13 mouse cellular contexts compared by ENCODE assay signal in the genomic region with DNA sequence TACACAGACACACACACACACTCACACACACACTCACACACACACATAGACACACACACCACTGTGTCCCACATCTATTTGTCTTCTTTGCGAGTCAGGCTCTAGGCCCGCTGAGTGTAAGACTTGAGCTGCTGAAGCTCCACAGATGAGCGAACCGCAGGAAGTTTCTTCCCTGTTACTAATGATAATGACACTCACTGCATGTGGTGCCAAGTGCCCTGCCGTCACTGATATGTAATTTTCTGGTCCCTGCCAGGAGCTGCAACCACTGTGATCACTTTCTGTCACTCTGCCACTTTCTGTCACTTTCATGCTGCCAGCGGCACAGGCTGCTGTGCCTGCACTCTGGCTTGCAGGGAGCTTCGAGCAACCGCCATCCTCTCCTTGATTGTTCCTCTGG. TPM values are rescaled to one million over a fixed set of nuclear protein-coding genes. Genes with fewer than 3 reads are reported as not detected.
DNase-seq lines count a peak whose midpoint lies in the region; ATAC-seq and TF ChIP-seq lines count a peak whose summit lies in the region.
"Had no signal": no experiment of that assay in that cellular context is flagged by ENCODE, and none has a peak within 500 bp of the region (broad histone marks: within the 10 kb centered on the region; RNA-seq: fewer than 3 reads in every experiment).

No protein-coding gene starts in this region.

- peaks cover 20% of the 10 kb centered on the region for H3K27me3 ChIP-seq in forebrain, postnatal 0 days (ENCODE audit: insufficient read depth, low read length)
- H3K27me3 ChIP-seq in forebrain, embryonic 12.5 days, result peaks cover 37% of the 10 kb centered on the region
- peaks cover 19% of the 10 kb centered on the region for H3K27me3 ChIP-seq in hindbrain, embryonic 15.5 days
- peaks cover 11% of the 10 kb centered on the region for H3K27me3 ChIP-seq in hindbrain, embryonic 11.5 days (ENCODE audit: control insufficient read depth, insufficient read depth, low read length)

- no peak for TF ChIP-seq CTCF in forebrain, postnatal 0 days (IDR thresholded peaks at IDR 0.05; ENCODE audit: low read depth)
- no peak for TF ChIP-seq CTCF in brain, embryonic 14.5 days (IDR thresholded peaks at IDR 0.05; ENCODE audit: borderline replicate concordance, extremely low read depth, insufficient read depth, insufficient read length)

- H3K4me3 ChIP-seq in forebrain, postnatal 0 days (ENCODE audit: low read depth, low read length), result no peak overlapping the region
- H3K4me3 ChIP-seq in forebrain, embryonic 12.5 days (replicated peaks), result no peak overlapping the region
- no peak overlapping the region for H3K4me3 ChIP-seq in hindbrain, embryonic 15.5 days
- no peak overlapping the region for H3K4me3 ChIP-seq in hindbrain, embryonic 11.5 days (ENCODE audit: low read depth, low read length)

- no peak overlapping the region for H3K4me2 ChIP-seq in forebrain, postnatal 0 days (ENCODE audit: low read depth)
- H3K4me2 ChIP-seq in forebrain, embryonic 12.5 days, result no peak overlapping the region
- H3K4me2 ChIP-seq in hindbrain, embryonic 15.5 days, result no peak overlapping the region
- H3K4me2 ChIP-seq in hindbrain, embryonic 11.5 days (replicated peaks; ENCODE audit: low read depth, low read length), result no peak overlapping the region
- H3K4me2 ChIP-seq: liver, embryonic 11.5 days had no signal

- TF ChIP-seq POLR2A in brain, embryonic 14.5 days (IDR thresholded peaks at IDR 0.05; ENCODE audit: borderline replicate concordance, extremely low read depth, insufficient read depth, insufficient read length, poor library complexity, severe bottlenecking), result no peak

- no peak overlapping the region for H3K27ac ChIP-seq in forebrain, postnatal 0 days (ENCODE audit: low read depth, low read length)
- no peak overlapping the region for H3K27ac ChIP-seq in forebrain, embryonic 12.5 days
- peak overlapping the region; percentile 34 for H3K27ac ChIP-seq in hindbrain, embryonic 15.5 days (replicated peaks)
- no peak overlapping the region for H3K27ac ChIP-seq in hindbrain, embryonic 11.5 days (ENCODE audit: low read depth, low read length)

- no peaks in the 10 kb centered on the region for H3K9me3 ChIP-seq in forebrain, postnatal 0 days (ENCODE audit: low read length)
- H3K9me3 ChIP-seq in forebrain, embryonic 12.5 days, result no peaks in the 10 kb centered on the region
- H3K9me3 ChIP-seq in hindbrain, embryonic 15.5 days, result no peaks in the 10 kb centered on the region
- H3K9me3 ChIP-seq in hindbrain, embryonic 11.5 days (ENCODE audit: control insufficient read depth, low read length), result no peaks in the 10 kb centered on the region

- ATAC-seq in forebrain, postnatal 0 days, result peak; percentile 70
- no peak for ATAC-seq in forebrain, embryonic 12.5 days (ENCODE audit: low FRiP score)
- ATAC-seq in hindbrain, embryonic 15.5 days (ENCODE audit: low FRiP score, low read depth), result peak; percentile 64
- no peak for ATAC-seq in hindbrain, embryonic 11.5 days (ENCODE audit: low FRiP score)

- H3K4me1 ChIP-seq in forebrain, postnatal 0 days (ENCODE audit: insufficient read depth), result no peaks in the 10 kb centered on the region
- H3K4me1 ChIP-seq in forebrain, embryonic 12.5 days, result peaks cover 3% of the 10 kb centered on the region; the same call in 1 of the 2 replicates
- peaks cover 9% of the 10 kb centered on the region for H3K4me1 ChIP-seq in hindbrain, embryonic 15.5 days (replicated peaks)
- no peaks in the 10 kb centered on the region for H3K4me1 ChIP-seq in hindbrain, embryonic 11.5 days (replicated peaks; ENCODE audit: control insufficient read depth, insufficient read depth, low read length)

- peak; percentile 41 for DNase-seq in forebrain, postnatal 0 days
- DNase-seq in hindbrain, embryonic 11.5 days (ENCODE audit: low spot score), result no peak
- DNase-seq in MEL-GATA-1-ER (ENCODE audit: extremely low read depth, low read depth), result peak; percentile 51
- peak; percentile 68 for DNase-seq in brain, embryonic 14.5 days (ENCODE audit: low read depth)
- DNase-seq in layer of hippocampus, adult 9-11 months, result no peak
- no peak for DNase-seq in layer of hippocampus, postnatal 25 days (ENCODE audit: extremely low spot score in 1 of 2, low spot score in 1 of 2)
- DNase-seq: cerebellum, postnatal 36 days; lung, postnatal 14 days; thymus, adult 18-20 months had no signal

- 51% methylated on average over 8 of the region's 8 CpGs for WGBS in forebrain, postnatal 0 days
- 76% methylated on average over 8 of the region's 8 CpGs for WGBS in forebrain, embryonic 12.5 days
- WGBS in hindbrain, embryonic 15.5 days, result 49% methylated on average over 8 of the region's 8 CpGs
- WGBS in hindbrain, embryonic 11.5 days, result 65% methylated on average over 8 of the region's 8 CpGs

- H3K36me3 ChIP-seq in forebrain, postnatal 0 days (ENCODE audit: insufficient read depth), result no peaks in the 10 kb centered on the region
- no peaks in the 10 kb centered on the region for H3K36me3 ChIP-seq in forebrain, embryonic 12.5 days (replicated peaks)
- H3K36me3 ChIP-seq in hindbrain, embryonic 15.5 days, result no peaks in the 10 kb centered on the region
- H3K36me3 ChIP-seq in hindbrain, embryonic 11.5 days (ENCODE audit: control insufficient read depth, insufficient read depth, low read length), result no peaks in the 10 kb centered on the region

- H3K9ac ChIP-seq in forebrain, postnatal 0 days, result no peak overlapping the region
- H3K9ac ChIP-seq in forebrain, embryonic 12.5 days, result no peak overlapping the region
- no peak overlapping the region for H3K9ac ChIP-seq in hindbrain, embryonic 15.5 days
- H3K9ac ChIP-seq in hindbrain, embryonic 11.5 days (ENCODE audit: low read depth, low read length), result no peak overlapping the region

RNA-seq across cellular contexts. Expression of a gene that starts 6.1 kb away (rescaled TPM):
- not detected in 2 replicates for total RNA-seq in forebrain, postnatal 0 days (2014; rRNA removed)
- polyA plus RNA-seq in forebrain, postnatal 0 days (2015; fragmentation: Nextera tagmentation; extraction: Ambion mirVana), result 0.15 and 0.67 TPM in 2 replicates
- 0.13 and 0.20 TPM in 2 replicates for polyA plus RNA-seq in forebrain, embryonic 12.5 days (2016; fragmentation: Nextera tagmentation; extraction: Ambion mirVana)
- 0.71 and 1.3 TPM in 2 replicates for polyA plus RNA-seq in hindbrain, embryonic 15.5 days (2015; fragmentation: Nextera tagmentation; extraction: Ambion mirVana)
- polyA plus RNA-seq in hindbrain, embryonic 11.5 days (2014; fragmentation: Nextera tagmentation; extraction: Ambion mirVana), result 0.32 TPM in 1 of 2 replicates, not detected in the other
- 0.13 and 0.21 TPM in 2 replicates for polyA plus RNA-seq in brain, embryonic 14.5 days (2012; rRNA removed)
- total RNA-seq in layer of hippocampus, postnatal 25 days (2021), result under 1 TPM; 0.15 to 0.38 TPM
- total RNA-seq: CH12.LX had no signal

RNA-seq across cellular contexts. Expression of a gene that starts 31.8 kb away (rescaled TPM):
- 23.6 and 24.9 TPM in 2 replicates for total RNA-seq in forebrain, postnatal 0 days (2014; rRNA removed)
- 2.6 and 4.3 TPM in 2 replicates for polyA plus RNA-seq in forebrain, postnatal 0 days (2015; fragmentation: Nextera tagmentation; extraction: Ambion mirVana)
- 6.0 and 7.1 TPM in 2 replicates for polyA plus RNA-seq in forebrain, embryonic 12.5 days (2016; fragmentation: Nextera tagmentation; extraction: Ambion mirVana)
- 4.6 and 4.9 TPM in 2 replicates for polyA plus RNA-seq in hindbrain, embryonic 15.5 days (2015; fragmentation: Nextera tagmentation; extraction: Ambion mirVana)
- polyA plus RNA-seq in hindbrain, embryonic 11.5 days (2014; fragmentation: Nextera tagmentation; extraction: Ambion mirVana), result 6.9 and 8.4 TPM in 2 replicates
- polyA plus RNA-seq in brain, embryonic 14.5 days (2012; rRNA removed), result 6.8 and 10.1 TPM in 2 replicates
- total RNA-seq in layer of hippocampus, postnatal 25 days (2021), result 10 to 100 TPM; 24.0 to 25.5 TPM

Comparison
In these comparisons a context has a peak if more than half of its experiments do, and no peak if none do; other contexts are left out.
1. ATAC-seq: peak in forebrain, postnatal 0 days (single experiment) and hindbrain, embryonic 15.5 days (single experiment); none in forebrain, embryonic 12.5 days (single experiment) and hindbrain, embryonic 11.5 days (single experiment).
2. DNase-seq: peak in forebrain, postnatal 0 days (single experiment), MEL-GATA-1-ER (single experiment) and brain, embryonic 14.5 days (single experiment); none in hindbrain, embryonic 11.5 days (single experiment), layer of hippocampus, adult 9-11 months (single experiment) and layer of hippocampus, postnatal 25 days (0 of 2).